Mouse (Mus musculus) brain, embryonic 14.5 days (tissue): ENCODE measurements around the gene Cep170. TPM values are rescaled to one million over a fixed set of nuclear protein-coding genes. Genes with fewer than 3 reads are reported as not detected.

Experiments
- DNase-seq: peaks from one replicate; pipeline ENCODE4 v3.0.0-alpha.2; 2011; ENCODE audit warnings: low read depth
- CTCF ChIP-seq: fragments of 200-500 bp; IDR thresholded peaks from 2 replicates; pipeline ENCODE4 v1.5.1; 2012; ENCODE audit warnings: inconsistent platforms, mild to moderate bottlenecking, moderate library complexity, borderline replicate concordance; ENCODE audit not compliant: insufficient read depth, insufficient read length; ENCODE audit errors: extremely low read depth
- POLR2A ChIP-seq: fragments of 200-500 bp; IDR thresholded peaks from 2 replicates; pipeline ENCODE4 v1.6.1; 2012; ENCODE audit warnings: mild to moderate bottlenecking, inconsistent platforms, borderline replicate concordance; ENCODE audit not compliant: poor library complexity, insufficient read depth, insufficient read length, severe bottlenecking; ENCODE audit errors: extremely low read depth
- polyA plus RNA-seq: library from polyadenylated mRNA; depleted of rRNA; stranded (reverse); fragments of >200 nt; gene quantifications from 2 replicates; pipeline ENCODE4 v1.2.3, GENCODE M21; 2012

Cep170 gene
- polyA plus RNA-seq, 1 experiment, result 198 TPM

DNA sequence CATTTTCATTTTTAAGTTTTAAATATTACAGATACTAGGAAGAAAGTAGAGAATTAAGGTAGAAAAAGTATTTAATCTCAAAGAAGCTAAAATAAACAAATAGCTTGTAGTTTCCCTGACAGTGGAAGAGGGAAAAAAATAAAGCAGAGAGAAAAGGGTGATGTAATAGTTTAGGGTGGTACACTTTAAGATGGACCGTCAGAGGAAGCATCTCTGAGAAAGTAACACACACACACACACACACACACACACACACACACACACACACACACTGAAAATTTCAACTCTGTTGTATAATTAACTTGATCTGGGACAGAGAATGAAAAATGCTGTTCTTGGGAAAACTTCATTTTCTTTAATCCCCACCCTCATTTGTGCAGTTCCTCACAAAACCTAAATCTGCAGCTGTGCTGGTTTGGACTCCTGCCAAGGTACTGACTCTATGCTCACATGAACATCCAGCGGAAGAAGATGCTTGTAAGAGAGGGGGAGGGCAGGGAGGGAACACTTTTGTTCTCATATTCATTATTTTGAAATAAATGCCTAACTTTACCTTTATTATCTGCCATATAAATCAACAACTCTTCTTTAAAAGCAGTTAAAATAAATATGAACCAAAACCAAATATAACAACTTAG lies 13.0 kb downstream of the Cep170 start:
- TF ChIP-seq POLR2A (no peak), CTCF (no peak)

DNA sequence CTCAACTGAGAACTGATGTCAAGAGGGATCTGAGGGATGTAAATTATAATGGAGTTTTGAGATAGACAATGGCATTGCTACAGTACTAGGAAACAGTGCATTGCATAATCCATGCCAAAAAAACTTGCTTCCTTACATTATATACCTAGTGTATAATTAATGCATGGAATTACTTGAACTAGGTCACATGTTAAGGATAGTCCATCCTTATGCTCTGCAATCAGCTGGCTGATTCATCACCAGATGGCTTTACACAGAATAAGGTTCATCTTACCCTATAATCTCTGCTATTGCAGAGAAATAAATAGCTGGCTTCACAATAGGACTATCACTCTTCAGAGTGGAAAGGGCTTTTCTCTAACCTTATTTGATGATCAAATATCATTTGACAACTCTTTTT lies 15.2 kb downstream of the Cep170 start:
- DNase-seq, result no peak
- TF ChIP-seq CTCF (no peak), POLR2A (no peak)

More for the DNA sequence above, 13.0 kb downstream of the Cep170 start:
- DNase-seq, result peak; percentile 93

DNA sequence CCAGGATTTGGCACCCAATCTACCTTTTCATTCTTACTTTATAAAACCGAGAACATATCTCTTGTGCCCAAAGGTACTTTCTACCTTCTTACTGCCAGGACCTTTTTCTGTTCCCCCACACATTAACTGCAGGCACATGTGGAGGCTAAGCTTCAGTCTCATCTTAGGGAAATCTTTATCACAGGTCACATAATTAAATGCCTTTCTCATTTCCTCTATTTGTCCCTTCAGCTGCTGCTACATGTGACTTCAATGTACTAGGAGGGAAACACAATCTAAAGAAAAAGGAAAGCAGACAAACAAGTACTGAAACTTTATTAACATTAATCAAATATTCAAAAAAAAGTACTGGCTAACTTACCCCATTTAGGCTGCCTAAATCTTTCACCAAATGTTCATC lies 21.7 kb downstream of the Cep170 start:
- DNase-seq, result no peak
- TF ChIP-seq POLR2A (no peak), CTCF (no peak)

DNA sequence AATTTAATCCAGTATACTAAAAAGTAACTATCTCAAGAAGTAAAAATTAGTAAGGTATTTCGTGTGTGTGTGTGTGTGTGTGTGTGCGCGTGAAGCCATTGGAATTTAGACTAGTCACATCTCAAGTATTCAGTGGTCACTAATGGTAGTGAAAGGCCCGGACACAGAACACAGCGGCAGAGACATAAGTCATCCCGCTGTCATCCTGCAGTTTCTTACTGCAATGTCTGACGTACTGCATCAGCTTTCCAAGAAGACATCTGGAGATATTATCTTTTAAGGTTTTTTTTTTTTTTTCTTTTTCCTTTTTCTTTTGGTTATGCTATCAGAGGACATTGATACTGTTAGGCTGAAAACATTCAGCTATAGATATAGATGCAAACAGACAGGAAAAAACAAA lies 24.5 kb downstream of the Cep170 start:
- TF ChIP-seq CTCF, result no peak
- no peak for TF ChIP-seq POLR2A
- no peak for DNase-seq

DNA sequence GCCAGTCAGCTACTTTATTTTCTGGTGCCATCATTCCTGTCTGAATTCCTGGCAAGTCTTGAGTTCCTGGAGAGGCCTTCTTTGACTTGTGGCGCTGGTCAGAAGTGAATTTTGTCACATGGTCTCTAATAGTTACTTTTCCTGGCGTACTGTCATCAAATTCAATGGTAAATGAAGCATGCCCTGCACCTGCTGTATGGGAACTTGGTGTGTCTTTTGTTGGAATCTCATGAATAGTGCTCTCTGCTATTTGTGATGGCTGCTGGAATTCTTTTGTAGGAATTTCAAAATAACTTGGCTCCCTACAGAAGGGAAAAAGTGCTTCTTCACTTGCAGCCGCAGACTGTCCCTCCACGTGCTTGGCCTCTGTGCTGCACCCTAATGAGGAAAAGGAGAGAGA lies 39.3 kb downstream of the Cep170 start:
- no peak for TF ChIP-seq POLR2A
- no peak for TF ChIP-seq CTCF
- DNase-seq, result peak; percentile 29

DNA sequence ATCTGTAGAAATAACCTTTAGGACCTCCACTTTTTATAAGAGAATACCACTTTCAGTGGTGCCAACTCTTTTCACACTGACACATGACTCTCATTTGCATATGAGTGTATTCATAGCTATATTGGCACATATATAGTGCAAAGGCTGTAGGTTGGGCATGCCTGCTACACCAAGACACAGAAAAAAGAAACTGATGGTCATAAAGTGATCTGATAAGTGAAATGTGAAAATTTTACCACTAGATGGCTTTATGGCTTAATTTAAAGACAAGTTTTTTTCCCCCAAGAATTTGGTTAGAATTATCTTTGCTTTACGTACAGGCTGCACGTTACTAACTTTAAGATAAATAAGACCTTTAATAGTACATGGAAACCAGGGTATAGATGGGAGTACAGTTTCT lies 51.6 kb downstream of the Cep170 start:
- no peak for TF ChIP-seq CTCF
- DNase-seq, result no peak

DNA sequence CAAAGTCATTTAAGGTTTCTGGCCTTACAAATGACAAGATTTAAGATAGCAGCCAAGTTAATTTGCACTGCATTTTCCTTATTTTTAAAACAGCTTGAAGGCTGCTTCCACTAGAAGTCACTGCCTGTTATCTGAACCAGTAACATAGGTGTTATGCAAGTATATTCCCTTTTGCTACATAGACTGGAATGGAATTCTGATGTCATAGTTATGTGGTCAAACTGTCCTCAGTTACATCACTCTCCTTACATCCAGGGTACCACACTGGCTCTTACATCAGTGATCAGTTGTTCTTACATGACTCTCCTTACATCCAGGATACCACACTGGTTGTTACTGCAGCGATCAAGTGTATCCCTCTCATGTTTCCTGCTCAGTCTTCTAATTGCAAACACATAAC lies 53.2 kb downstream of the Cep170 start:
- no peak for DNase-seq
- TF ChIP-seq POLR2A (no peak), CTCF (no peak)

DNA sequence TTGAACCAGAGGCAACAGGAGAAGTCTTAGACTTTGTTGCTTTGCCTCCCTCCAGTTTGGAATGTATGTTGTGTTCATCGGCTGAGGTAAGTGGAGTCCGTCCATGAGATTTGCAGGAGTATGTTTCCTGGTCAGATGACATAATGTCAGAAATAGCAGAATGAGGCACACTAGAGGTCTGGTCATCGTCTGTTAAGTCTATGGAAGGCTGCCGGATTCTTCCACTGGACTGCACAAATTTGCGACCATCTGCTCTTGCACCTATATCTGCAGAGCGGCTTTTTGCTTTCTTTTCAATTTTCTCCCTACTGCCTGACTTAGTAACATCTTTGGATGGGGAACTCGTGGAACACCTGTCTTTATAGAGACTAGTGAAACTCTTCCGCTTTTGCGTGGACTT lies 58.3 kb downstream of the Cep170 start:
- TF ChIP-seq POLR2A (no peak), CTCF (no peak)

DNA sequence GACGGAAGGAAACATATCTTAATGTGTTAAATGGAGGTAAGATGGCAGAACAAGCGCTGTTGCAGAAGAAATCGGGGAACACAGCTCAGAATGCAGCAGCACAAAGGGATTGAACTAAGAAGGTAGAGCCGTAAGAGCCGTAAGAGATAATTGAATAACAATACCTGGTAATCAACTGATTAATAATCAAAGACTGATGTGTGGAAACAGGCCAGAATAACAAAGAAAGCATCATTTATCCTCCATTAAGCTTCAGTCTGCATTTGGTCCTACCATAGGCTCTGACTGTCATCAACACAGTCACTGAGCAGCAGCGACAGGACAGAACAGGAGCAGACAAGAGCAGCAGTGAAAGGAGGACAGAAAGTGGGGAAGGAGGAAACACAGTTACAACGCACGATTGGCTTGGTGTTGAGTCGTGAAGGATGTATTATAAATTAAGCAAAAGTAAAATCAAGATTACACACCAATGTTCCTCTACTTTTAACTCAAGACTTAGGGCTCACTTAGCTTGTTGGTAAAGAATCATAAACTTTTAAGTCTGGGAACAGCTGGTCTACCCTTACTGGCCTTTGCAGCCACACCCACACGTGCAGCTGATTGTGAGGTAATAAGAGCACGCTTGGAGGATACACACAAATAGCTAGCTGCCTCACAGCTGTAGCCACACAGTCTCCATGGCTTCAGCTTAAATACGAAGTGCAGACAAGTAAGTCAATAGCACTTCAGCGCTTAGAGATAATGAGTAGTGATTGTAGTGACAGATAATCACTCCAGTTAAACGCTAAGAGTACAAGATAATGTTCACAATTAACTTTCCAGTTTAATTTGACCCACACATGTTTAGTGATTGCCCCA lies 59.8 kb downstream of the Cep170 start:
- TF ChIP-seq POLR2A (no peak), CTCF (no peak)
- peak; percentile 69 for DNase-seq

More for the DNA sequence above, 58.3 kb downstream of the Cep170 start:
- DNase-seq, result no peak

DNA sequence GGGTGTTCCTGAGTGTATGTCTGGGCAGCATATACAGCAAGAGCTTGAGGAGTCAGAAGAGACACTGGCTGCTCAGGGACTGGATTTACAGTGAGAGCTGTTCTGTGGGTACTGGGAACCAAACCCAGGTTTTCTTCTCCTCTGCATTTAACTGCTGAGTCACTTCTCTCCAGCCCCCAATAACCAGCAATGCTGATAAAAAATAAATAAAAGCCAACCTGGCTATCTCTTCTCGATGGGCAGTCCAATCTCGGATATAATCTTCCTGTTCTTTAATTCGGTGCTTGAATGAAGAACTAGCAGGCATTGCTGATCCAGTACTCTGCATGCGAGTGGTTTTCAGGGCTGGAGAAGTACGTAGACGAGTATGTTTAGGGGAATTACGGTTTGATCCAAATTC lies 64.2 kb downstream of the Cep170 start:
- no peak for TF ChIP-seq POLR2A
- no peak for TF ChIP-seq CTCF

DNA sequence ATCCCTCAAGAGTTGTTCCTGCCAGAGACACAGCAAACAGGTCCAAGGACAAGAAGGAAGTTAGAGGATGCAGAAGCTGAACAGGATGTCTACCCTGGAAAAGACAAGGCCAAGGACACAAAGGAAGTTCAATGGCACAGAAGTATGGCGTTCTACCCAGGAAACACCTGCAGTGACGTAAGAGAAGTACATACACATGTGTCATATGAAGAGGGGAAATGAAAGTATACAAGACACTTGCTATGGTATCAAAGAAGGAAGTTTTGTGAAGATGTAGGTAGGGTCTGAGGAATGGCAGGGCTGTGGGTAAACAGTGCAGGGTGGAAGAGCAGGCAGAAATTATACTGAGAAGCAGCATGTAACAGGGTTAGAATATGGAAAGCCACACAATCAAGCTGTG lies 81.0 kb downstream of the Cep170 start:
- TF ChIP-seq CTCF, result no peak
- no peak for TF ChIP-seq POLR2A
- no peak for DNase-seq

More for the DNA sequence above, 64.2 kb downstream of the Cep170 start:
- no peak for DNase-seq

DNA sequence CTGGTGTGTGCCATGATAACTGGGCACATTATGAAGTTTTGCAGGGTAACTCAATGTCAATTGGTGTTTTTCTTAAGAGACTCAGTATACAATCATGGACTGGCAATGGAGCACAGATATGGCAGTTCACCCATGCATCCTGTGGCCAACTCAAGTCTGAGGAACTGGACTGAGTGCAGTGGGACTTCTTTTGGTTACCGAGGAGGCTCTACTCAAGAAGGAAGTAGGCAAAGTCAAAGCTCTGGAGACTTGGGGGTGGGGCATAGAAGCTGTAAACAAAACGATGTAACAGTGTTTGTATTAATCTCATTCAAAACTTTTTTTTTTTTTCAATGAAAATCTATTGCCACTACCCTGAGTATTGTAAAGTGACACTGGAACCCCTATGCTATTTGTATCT lies 83.3 kb downstream of the Cep170 start:
- TF ChIP-seq POLR2A, result no peak
- no peak for TF ChIP-seq CTCF
- no peak for DNase-seq

DNA sequence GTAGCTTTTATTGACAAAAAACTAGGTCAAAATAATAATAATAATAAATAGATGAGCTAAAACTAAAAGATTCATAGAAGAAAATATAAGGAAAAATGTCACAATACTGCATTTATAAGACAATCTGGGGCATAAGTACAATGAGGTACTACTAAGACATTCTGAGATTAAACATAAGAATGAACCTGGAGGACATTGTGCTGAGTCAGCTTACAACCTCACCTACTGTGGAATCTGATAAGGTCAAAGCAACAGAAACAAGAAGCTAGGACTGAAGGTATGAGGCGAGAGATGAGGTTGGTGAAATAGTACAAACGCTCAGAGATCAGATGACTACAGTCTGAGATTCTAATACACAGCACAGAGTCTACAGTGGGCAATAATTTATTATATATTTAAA lies 86.5 kb downstream of the Cep170 start:
- no peak for TF ChIP-seq POLR2A
- no peak for TF ChIP-seq CTCF
- DNase-seq, result no peak

DNA sequence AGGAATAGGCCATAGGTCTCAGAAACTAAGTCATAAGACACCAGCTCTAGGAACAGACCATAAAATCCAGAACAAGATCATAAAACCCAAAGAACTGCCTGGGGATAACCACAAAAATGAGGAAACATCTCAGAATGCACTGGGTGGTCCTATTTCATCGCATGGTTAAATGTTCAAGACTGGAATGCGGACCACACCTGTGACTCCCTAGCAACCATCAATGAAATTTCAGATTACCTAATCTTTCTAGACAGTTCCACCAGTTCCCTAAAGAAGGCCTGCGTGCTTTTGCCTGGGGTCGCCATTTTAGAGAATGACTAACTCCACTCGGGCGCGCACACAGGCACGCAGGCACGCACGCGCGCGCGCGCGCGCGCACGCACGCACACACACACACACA lies 89.1 kb downstream of the Cep170 start:
- no peak for TF ChIP-seq POLR2A
- DNase-seq, result no peak
